In genomic region chrX:134162043-134162720, GRCm38 (mm10) we compare ENCODE assay signal across 7 mouse cellular contexts. TPM values are rescaled to one million over a fixed set of nuclear protein-coding genes. Genes with fewer than 3 reads are reported as not detected.
DNase-seq lines count a peak whose midpoint lies in the region; ATAC-seq lines count a peak whose summit lies in the region.

Gene Xkrx, minus strand, starts transcription at chrX:134162076.

- H3K27ac ChIP-seq in midbrain, embryonic 12.5 days (replicated peaks), result no peak within 1 kb of the TSS

- peak within 1 kb of the TSS; percentile 33 for H3K4me3 ChIP-seq in midbrain, embryonic 12.5 days

- no peaks in the 10 kb centered on the region for H3K36me3 ChIP-seq in midbrain, embryonic 12.5 days

- H3K9ac ChIP-seq in midbrain, embryonic 12.5 days (replicated peaks), result no peak within 1 kb of the TSS

- DNase-seq in urinary bladder, postnatal 25 days (ENCODE audit: low spot score), result peak; percentile 3
- DNase-seq in urinary bladder, postnatal 10 days (ENCODE audit: low spot score), result no peak
- DNase-seq in embryo, embryonic 11 days, result peak; percentile 18
- DNase-seq in induced T-regulatory cell, adult 2 months (ENCODE audit: low read depth), result peak; percentile 4
- peak; percentile 29 to 45 for DNase-seq in thymus, postnatal 36 days

- H3K27me3 ChIP-seq in midbrain, embryonic 12.5 days, result peaks cover 34% of the 10 kb centered on the region

- WGBS in midbrain, embryonic 12.5 days, result 34% methylated on average over 16 of the region's 16 CpGs

- no peak for ATAC-seq in midbrain, embryonic 12.5 days (ENCODE audit: low FRiP score, low read depth)
- ATAC-seq in megakaryocyte progenitor cell, adult 5-6 weeks (replicated peaks; ENCODE audit: poor library complexity), result no peak

- no peaks in the 10 kb centered on the region for H3K4me1 ChIP-seq in midbrain, embryonic 12.5 days

- H3K4me2 ChIP-seq in midbrain, embryonic 12.5 days (replicated peaks), result peak within 1 kb of the TSS; percentile 52

- no peaks in the 10 kb centered on the region for H3K9me3 ChIP-seq in midbrain, embryonic 12.5 days

RNA-seq across cellular contexts. Expression of gene Xkrx, which starts in this region (rescaled TPM):
- polyA plus RNA-seq in midbrain, embryonic 12.5 days (2016; fragmentation: Nextera tagmentation; extraction: Ambion mirVana), result 0.06 TPM in 1 of 2 replicates, not detected in the other
- 0.59 and 1.4 TPM in 2 replicates for total RNA-seq in megakaryocyte progenitor cell, adult 5-6 weeks (2015)
- total RNA-seq in megakaryocyte progenitor cell, adult 5-6 weeks (2017), result not detected in 2 replicates
